Mouse (Mus musculus) natural killer cell, adult 2 months (primary cell): Measurements from ENCODE around the gene Uggt2.
"Not testable (repeated sequence)": the region's sequence is repeated elsewhere in the genome, so short reads cannot be mapped to it uniquely, and the experiment has no call there.

Source experiments
- DNase-seq, 2 experiments: peaks; one replicate each; pipeline ENCODE4 v3.0.0; 2022; ENCODE audit warnings: low spot score in 2 of 2

Gene Uggt2

GRCm38 (mm10) chr14:118981711-118982428 lies 117.4 kb downstream of the Uggt2 start:
- not testable (repeated sequence) for DNase-seq

GRCm38 (mm10) chr14:118980890-118981289 lies 118.3 kb downstream of the Uggt2 start:
- DNase-seq: no peak

GRCm38 (mm10) chr14:118980358-118980757 lies 118.9 kb downstream of the Uggt2 start:
- no peak for DNase-seq

- no peak for DNase-seq
These were observed 119.5 kb downstream of the Uggt2 start for GRCm38 (mm10) chr14:118979571-118980325.

- DNase-seq: no peak
These were observed 122.0 kb downstream of the Uggt2 start for GRCm38 (mm10) chr14:118977136-118977816.

GRCm38 (mm10) chr14:118972268-118972667 lies 127.0 kb downstream of the Uggt2 start:
- DNase-seq: no peak

GRCm38 (mm10) chr14:118967646-118968045 lies 131.6 kb downstream of the Uggt2 start:
- no peak for DNase-seq

- DNase-seq: no peak
These were observed 133.8 kb downstream of the Uggt2 start for GRCm38 (mm10) chr14:118965356-118966000.

GRCm38 (mm10) chr14:118958010-118958409 lies 141.2 kb downstream of the Uggt2 start:
- DNase-seq: no peak

GRCm38 (mm10) chr14:118951912-118952583 lies 147.2 kb downstream of the Uggt2 start:
- DNase-seq: no peak

GRCm38 (mm10) chr14:118948841-118949240 lies 150.4 kb downstream of the Uggt2 start:
- no peak for DNase-seq

GRCm38 (mm10) chr14:118944702-118945101 lies 154.5 kb downstream of the Uggt2 start:
- no peak for DNase-seq

- DNase-seq: peak in 1 of 2 experiments; percentile 25
These were observed 157.2 kb downstream of the Uggt2 start for GRCm38 (mm10) chr14:118942076-118942475.

- DNase-seq: no peak
These were observed 158.3 kb downstream of the Uggt2 start for GRCm38 (mm10) chr14:118940796-118941495.

- no peak for DNase-seq
These were observed 160.7 kb downstream of the Uggt2 start for GRCm38 (mm10) chr14:118938551-118938950.

GRCm38 (mm10) chr14:118937533-118938492 lies 161.4 kb downstream of the Uggt2 start, which contains the start of gene Dnajc3:
Gene Dnajc3, plus strand, starts transcription at chr14:118937976.
- DNase-seq: peak; percentile 99

GRCm38 (mm10) chr14:118936952-118937351 lies 162.3 kb downstream of the Uggt2 start:
- no peak for DNase-seq

GRCm38 (mm10) chr14:118936236-118936635 lies 163.0 kb downstream of the Uggt2 start:
- DNase-seq: no peak
